Mouse (Mus musculus) cerebellum, adult 8-10 months (tissue): Measurements from ENCODE around the gene March10.

Experiments
- DNase-seq: peaks from one replicate; pipeline ENCODE4 v3.0.0; 2022

The March10 gene

GRCm38 (mm10) chr11:105390290-105390689, 66.2 kb downstream of the March10 start:
- DNase-seq = no peak

- DNase-seq = no peak
These were observed 67.9 kb downstream of the March10 start for GRCm38 (mm10) chr11:105388636-105389035.

- DNase-seq = no peak
These were observed 71.3 kb downstream of the March10 start for GRCm38 (mm10) chr11:105385266-105385665.

- DNase-seq = peak; percentile 25
These were observed 80.7 kb downstream of the March10 start for GRCm38 (mm10) chr11:105375821-105376235.

GRCm38 (mm10) chr11:105374526-105375175, 81.9 kb downstream of the March10 start:
- no peak for DNase-seq

- no peak for DNase-seq
These were observed 82.7 kb downstream of the March10 start for GRCm38 (mm10) chr11:105373881-105374280.

- DNase-seq = no peak
These were observed 84.7 kb downstream of the March10 start for GRCm38 (mm10) chr11:105371818-105372217.

- no peak for DNase-seq
These were observed 86.8 kb downstream of the March10 start for GRCm38 (mm10) chr11:105369526-105370386.

GRCm38 (mm10) chr11:105368833-105369232, 87.7 kb downstream of the March10 start:
- no peak for DNase-seq

GRCm38 (mm10) chr11:105367163-105367562, 89.4 kb downstream of the March10 start:
- DNase-seq = no peak

- DNase-seq = no peak
These were observed 90.5 kb downstream of the March10 start for GRCm38 (mm10) chr11:105366051-105366450.

GRCm38 (mm10) chr11:105365611-105366010, 90.9 kb downstream of the March10 start:
- DNase-seq = no peak

- no peak for DNase-seq
These were observed 92.0 kb downstream of the March10 start for GRCm38 (mm10) chr11:105364386-105365065.

- no peak for DNase-seq
These were observed 92.7 kb downstream of the March10 start for GRCm38 (mm10) chr11:105363598-105364385.

- peak; percentile 68 for DNase-seq
These were observed 93.5 kb downstream of the March10 start for GRCm38 (mm10) chr11:105362946-105363597.

- peak; percentile 35 for DNase-seq
These were observed 94.3 kb downstream of the March10 start for GRCm38 (mm10) chr11:105362041-105362765.

GRCm38 (mm10) chr11:105356301-105356700, 100.2 kb downstream of the March10 start:
- no peak for DNase-seq

- no peak for DNase-seq
These were observed 102.6 kb downstream of the March10 start for GRCm38 (mm10) chr11:105353891-105354280.

- DNase-seq = peak; percentile 99
These were observed 103.3 kb downstream of the March10 start for GRCm38 (mm10) chr11:105352954-105353890.

GRCm38 (mm10) chr11:105352152-105352551, 104.4 kb downstream of the March10 start:
- no peak for DNase-seq
